Mouse (Mus musculus): ENCODE results near the gene Ubtfl1. TPM values are rescaled to one million over a fixed set of nuclear protein-coding genes. Genes with fewer than 3 reads are reported as not detected.
"Not testable (repeated sequence)": the region's sequence is repeated elsewhere in the genome, so short reads cannot be mapped to it uniquely, and the experiment has no call there.

Gene Ubtfl1
- total RNA-seq (2017), result not detected in 3 replicates

DNA sequence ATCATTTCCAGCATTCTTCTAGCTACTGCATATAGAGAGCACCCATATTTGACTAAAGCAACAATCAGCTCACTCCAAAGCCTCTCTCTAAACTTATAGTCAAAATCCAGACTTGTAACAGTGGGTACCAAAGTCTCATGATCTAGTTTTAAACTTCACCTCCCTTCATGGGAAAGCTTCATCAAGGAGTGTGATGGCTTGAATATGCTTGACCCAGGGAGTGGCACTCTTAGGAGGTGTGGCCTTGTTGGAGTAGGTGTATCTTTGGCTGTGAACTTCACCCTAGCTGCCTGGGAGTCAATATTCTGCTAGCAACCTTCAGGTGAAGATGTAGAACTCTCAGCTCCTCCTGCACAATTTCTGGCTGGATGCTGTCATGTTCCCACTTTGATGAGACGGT, at the start of gene Ubtfl1:
TSS of gene Ubtfl1 (plus strand) at position 301 of the 400 bp plus-strand sequence.
- no peak for ATAC-seq (replicated peaks; ENCODE audit: insufficient number of reproducible peaks, low FRiP score, low TSS enrichment, poor library complexity, severe bottlenecking)

DNA sequence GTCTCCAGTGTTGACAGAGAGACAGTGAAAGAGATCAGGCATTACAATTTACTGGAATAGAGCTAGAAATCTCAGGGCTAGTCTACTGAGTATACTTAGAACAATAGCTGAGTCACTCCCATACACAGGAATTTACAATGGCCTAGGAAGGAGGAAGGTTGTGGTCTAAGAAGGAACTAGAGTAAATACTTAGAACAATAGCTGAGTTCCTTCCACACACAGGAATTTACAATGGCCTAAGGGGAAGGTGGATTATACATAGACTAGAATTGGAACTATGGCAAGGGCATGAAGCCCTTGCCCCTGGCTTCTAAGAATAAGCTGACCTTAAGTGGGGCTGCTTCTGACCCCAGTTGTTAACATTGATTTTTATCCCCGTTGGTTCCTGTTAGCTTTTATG, 31.2 kb upstream of the Ubtfl1 start:
- not testable (repeated sequence) for ATAC-seq (replicated peaks; ENCODE audit: insufficient number of reproducible peaks, low FRiP score, low TSS enrichment, poor library complexity, severe bottlenecking)

DNA sequence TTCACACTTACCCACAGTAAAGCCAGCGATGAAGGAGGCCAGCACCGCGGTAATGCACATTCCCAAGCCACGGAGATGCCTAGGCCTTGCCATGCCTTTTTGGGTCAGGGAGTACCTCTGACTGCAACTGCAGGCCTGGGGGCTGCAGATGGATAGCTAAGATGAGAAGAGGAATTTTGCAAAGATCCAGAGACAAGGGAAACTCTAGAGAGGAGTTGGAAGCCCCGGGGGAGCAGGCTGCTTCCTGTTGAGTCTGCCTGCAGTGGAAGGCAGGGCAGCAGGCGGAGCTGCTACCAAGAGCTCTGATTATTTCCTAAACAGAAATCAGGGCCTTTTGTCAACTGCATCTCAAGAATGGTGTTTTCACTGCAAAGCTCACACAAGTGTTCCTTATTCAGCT, 18.4 kb upstream of the Ubtfl1 start:
- ATAC-seq (replicated peaks; ENCODE audit: insufficient number of reproducible peaks, low FRiP score, low TSS enrichment, poor library complexity, severe bottlenecking), result no peak

DNA sequence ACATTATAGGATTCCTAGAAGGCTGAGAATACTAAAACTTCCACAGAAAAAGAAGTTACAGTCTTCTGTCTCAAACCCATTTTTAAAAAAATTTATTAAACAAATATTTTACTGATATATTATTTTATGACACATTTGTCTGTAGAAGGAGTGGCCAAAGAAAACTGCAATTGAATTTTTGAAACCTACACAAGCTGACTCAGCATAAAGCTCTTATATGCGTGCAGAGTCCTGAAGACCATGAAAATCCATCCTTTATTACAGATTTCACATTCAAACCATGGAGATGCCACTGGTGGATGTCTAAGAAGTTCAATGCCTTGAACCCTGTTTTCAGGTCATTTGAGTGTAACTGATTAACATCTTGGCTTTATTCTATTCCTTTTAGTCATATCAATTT, 4.6 kb upstream of the Ubtfl1 start:
- ATAC-seq (replicated peaks; ENCODE audit: insufficient number of reproducible peaks, low FRiP score, low TSS enrichment, poor library complexity, severe bottlenecking), result no peak

DNA sequence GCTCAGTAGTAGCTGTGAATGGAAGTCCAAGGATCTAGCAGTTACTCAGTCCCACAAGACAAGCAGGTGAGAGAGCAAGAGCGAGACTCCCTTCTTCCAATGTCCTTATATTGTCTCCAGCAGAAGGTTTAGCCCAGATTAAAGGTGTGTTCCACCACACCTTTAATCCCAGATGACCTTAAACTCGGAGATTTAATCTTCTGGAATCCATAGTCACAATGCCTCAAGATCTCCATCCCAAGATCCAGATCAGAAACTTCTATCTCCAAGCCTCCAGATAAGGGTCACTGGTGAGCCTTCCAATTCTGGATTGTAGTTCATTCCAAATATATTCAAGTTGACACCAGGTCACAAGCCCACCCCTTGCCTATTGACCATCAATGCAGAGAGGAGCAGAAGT, 1.3 kb upstream of the Ubtfl1 start, which contains the start of gene Naalad2:
TSS of gene Naalad2 (minus strand) at position 101 of the 400 bp plus-strand sequence.
- ATAC-seq (replicated peaks; ENCODE audit: insufficient number of reproducible peaks, low FRiP score, low TSS enrichment, poor library complexity, severe bottlenecking), result not testable (repeated sequence)

DNA sequence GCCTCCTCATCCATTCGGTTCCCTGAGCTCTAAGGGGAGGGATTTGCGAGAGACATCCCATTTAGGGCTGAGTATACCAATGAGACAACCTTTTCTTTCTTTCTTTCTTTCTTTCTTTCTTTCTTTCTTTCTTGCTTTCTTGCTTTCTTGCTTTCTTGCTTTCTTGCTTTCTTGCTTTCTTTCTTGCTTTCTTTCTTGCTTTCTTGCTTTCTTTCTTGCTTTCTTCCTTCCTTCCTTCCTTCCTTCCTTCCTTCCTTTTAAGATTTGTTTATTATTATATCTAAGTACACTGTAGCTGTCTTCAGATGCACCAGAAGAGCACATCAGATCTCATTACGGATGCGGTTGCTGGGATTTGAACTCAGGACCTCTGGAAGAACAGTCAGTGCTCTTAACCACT, 8.2 kb downstream of the Ubtfl1 start:
- not testable (repeated sequence) for ATAC-seq (replicated peaks; ENCODE audit: insufficient number of reproducible peaks, low FRiP score, low TSS enrichment, poor library complexity, severe bottlenecking)

DNA sequence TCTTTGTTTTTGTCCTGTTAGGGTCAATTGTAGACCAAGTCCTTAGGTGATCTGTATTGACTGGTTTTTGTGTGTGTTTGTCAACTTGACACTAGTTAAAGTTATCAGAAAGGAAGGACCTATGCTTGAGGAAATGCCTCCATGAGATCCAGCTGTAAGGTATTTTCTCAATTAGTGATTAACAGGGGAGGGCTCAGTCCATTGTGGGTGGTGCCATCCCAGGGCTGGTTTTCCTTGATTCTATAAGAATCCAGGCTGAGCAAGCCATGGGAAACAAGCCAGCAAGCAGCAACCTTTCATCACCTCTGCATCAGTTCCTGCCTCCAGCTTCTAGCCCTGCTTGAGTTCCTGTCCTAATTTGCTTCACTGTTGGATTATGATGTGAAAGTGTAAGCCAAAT, 26.1 kb downstream of the Ubtfl1 start, which contains the start of gene Mbd3l2:
TSS of gene Mbd3l2 (plus strand) at position 301 of the 400 bp plus-strand sequence.
- ATAC-seq (replicated peaks; ENCODE audit: insufficient number of reproducible peaks, low FRiP score, low TSS enrichment, poor library complexity, severe bottlenecking), result no peak

DNA sequence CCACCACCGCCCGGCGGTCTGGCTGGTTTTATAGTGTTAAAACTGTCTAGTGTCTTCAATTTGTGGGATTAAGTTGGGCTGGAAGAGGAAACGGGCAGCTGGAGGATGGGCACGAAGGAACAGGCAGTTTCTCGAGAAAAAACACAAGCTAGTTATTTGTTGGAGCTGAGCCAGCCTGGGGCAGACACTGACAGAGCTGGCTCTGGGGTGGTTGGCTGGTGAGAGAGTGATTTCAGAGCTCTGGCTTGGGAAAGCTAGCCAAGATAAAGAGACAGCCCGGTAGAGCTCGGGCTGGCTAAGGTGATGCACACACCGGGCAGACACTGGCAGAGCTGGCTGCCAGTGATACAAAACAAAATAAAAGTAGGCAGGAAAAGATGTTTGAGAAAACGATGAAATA, 27.5 kb downstream of the Ubtfl1 start:
- ATAC-seq (replicated peaks; ENCODE audit: insufficient number of reproducible peaks, low FRiP score, low TSS enrichment, poor library complexity, severe bottlenecking), result no peak

DNA sequence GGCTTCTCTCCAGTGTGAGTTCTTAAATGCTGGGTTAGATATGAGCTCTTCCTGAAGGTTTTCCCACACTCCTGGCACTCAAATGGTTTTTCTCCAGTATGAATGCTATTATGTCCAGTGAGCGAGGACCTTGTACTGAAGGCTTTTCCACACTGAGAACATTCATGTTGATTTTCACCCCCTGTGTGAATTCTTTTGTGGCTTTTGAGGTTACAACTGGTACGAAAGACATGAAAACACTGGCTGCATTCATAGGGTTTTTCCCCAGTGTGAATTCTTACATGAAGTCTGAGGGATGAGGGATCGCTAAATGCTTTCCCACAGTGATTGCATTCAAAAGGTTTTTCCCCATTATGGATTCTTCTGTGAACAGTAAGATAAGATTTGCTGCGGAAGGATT, 52.3 kb downstream of the Ubtfl1 start:
- ATAC-seq (replicated peaks; ENCODE audit: insufficient number of reproducible peaks, low FRiP score, low TSS enrichment, poor library complexity, severe bottlenecking), result no peak

Other genes starting within 250 kb of the Ubtfl1 start
- gene Chordc1, start 112.3 kb upstream of the Ubtfl1 start, total RNA-seq (2017), result 72.2 to 138 TPM (median 89.4 TPM) in 3 replicates
- gene Naalad2, start 1.4 kb upstream of the Ubtfl1 start, total RNA-seq (2017), result 0.10 TPM in 1 of 3 replicates, not detected in the others
- gene Mbd3l2, start 26.2 kb downstream of the Ubtfl1 start, total RNA-seq (2017), result not detected in 3 replicates
- gene Zfp558, start 73.8 kb downstream of the Ubtfl1 start, total RNA-seq (2017), result 0.78 to 2.6 TPM in 2 of 3 replicates, not detected in the other
- gene Mbd3l1, start 73.9 kb downstream of the Ubtfl1 start, total RNA-seq (2017), result not detected in 3 replicates

Measured in monocyte, adult 5-6 weeks (primary cell).